Mouse (Mus musculus) heart, postnatal 0 days (tissue): ENCODE measurements around the gene Creld2. TPM values are rescaled to one million over a fixed set of nuclear protein-coding genes. Genes with fewer than 3 reads are reported as not detected.

Experiments
- ATAC-seq: fragments of 200-750 bp; cut with Nextera tagmentation; 2 replicates; pipeline ENCODE4 v1.8.0; 2017; ENCODE audit warnings: low read depth, moderate number of reproducible peaks, moderate library complexity; ENCODE audit not compliant: insufficient read depth
- DNase-seq: peaks from one replicate; pipeline ENCODE4 v3.0.0-alpha.2; 2016; ENCODE audit warnings: low spot score
- H3K27ac ChIP-seq: fragments of 300-500 bp; sonication (generic); 2 replicates; pipeline ENCODE4 v1.5.1; 2014; ENCODE audit warnings: low read depth, mild to moderate bottlenecking
- H3K27me3 ChIP-seq: fragments of 300-500 bp; sonication (generic); 2 replicates; pipeline ENCODE4 v1.6.1; 2014; ENCODE audit warnings: low read length, mixed read lengths; ENCODE audit not compliant: control insufficient read depth, insufficient read depth
- H3K36me3 ChIP-seq: fragments of 300-500 bp; sonication (generic); replicated peaks from 2 replicates; pipeline ENCODE4 v1.6.1; 2014; ENCODE audit warnings: low read length, mixed read lengths; ENCODE audit not compliant: control insufficient read depth, insufficient read depth
- H3K4me1 ChIP-seq: fragments of 300-500 bp; sonication (generic); 2 replicates; pipeline ENCODE4 v1.6.1; 2014; ENCODE audit warnings: antibody characterized with exemption; ENCODE audit not compliant: control insufficient read depth, insufficient read depth
- H3K4me2 ChIP-seq: fragments of 300-500 bp; sonication (generic); 2 replicates; pipeline ENCODE4 v1.6.1; 2014; ENCODE audit warnings: low read depth, mild to moderate bottlenecking, low read length, moderate library complexity
- H3K4me3 ChIP-seq: fragments of 300-500 bp; sonication (generic); 2 replicates; pipeline ENCODE4 v1.5.1; 2014; ENCODE audit warnings: low read depth, low read length
- H3K9ac ChIP-seq: fragments of 300-500 bp; sonication (generic); replicated peaks from 2 replicates; pipeline ENCODE4 v1.6.1; 2014; ENCODE audit warnings: low read depth, low read length, mixed read lengths
- H3K9me3 ChIP-seq: fragments of 300-500 bp; sonication (generic); replicated peaks from 2 replicates; pipeline ENCODE4 v1.6.1; 2016; ENCODE audit warnings: low read length; ENCODE audit not compliant: control insufficient read depth
- CTCF ChIP-seq: IDR thresholded peaks from 2 replicates; pipeline ENCODE4 v1.5.1; 2016; ENCODE audit warnings: antibody characterized with exemption, control low read depth, low read depth
- EP300 ChIP-seq: IDR thresholded peaks from 2 replicates; pipeline ENCODE4 v1.6.1; 2016; ENCODE audit warnings: antibody characterized with exemption, low read depth
- WGBS: fragments of 180-500 bp; shearing (Covaris S2); extraction: QIAGEN DNeasy Blood & Tissue Kit; methylation state at CpG from one replicate; pipeline ENCODE4 v1.1.7; 2014; 5-methylcytosine and 5-hydroxymethylcytosine counted together
- polyA plus RNA-seq: library from polyadenylated mRNA; unstranded; fragments of >200 nt; fragmentation: Nextera tagmentation; extraction: Ambion mirVana; gene quantifications from 2 replicates; pipeline ENCODE4 v1.2.1, GENCODE M21; 2015
- total RNA-seq: library from RNA; depleted of rRNA; stranded (reverse); fragments of >200 nt; gene quantifications from 2 replicates; pipeline ENCODE4 v1.2.3, GENCODE M21; 2014; ENCODE audit warnings: low replicate concordance

The Creld2 gene
- total and polyA plus RNA-seq, 2 experiments from 2014 or later = 23.3 to 26.3 TPM

DNA sequence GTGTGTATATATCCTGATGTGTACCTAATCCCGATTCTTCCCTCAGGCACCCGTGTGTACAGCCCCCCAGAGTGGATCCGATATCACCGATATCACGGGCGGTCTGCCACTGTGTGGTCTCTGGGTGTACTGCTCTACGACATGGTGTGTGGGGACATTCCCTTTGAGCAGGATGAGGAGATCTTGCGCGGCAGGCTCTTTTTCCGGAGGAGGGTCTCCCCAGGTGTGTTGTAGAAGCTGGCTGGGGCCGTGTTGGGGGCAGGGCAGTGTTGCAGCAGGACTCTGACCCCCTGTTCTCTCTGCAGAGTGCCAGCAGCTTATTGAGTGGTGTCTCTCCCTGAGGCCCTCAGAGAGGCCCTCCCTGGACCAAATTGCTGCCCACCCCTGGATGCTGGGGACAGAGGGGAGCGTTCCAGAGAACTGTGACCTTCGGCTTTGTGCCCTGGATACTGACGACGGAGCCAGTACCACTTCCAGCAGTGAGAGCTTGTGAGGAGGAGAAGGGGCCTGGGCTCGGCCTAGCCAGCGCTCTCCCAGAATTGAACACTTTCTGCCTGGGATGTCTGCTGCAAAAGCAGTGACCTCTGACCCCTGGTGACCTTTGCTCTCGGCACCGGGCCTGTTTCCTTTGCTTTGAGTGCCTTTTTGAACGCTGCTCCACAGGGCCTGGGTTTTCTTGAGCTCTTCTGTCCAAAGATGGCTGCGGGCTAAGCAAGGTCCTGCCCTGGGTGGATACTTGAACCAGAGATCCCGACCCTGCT lies 45.0 kb downstream of the Creld2 start:
- H3K27ac ChIP-seq = peak overlapping the region; percentile 97
- peak overlapping the region; percentile 97 for H3K4me3 ChIP-seq
- peak overlapping the region; percentile 79 for H3K4me2 ChIP-seq
- peaks cover 26% of the 10 kb centered on the region for H3K36me3 ChIP-seq
- peaks cover 55% of the 10 kb centered on the region for H3K4me1 ChIP-seq
- DNase-seq (no peak), ATAC-seq (no peak)
- H3K9ac ChIP-seq = peak overlapping the region; percentile 96
- no peaks in the 10 kb centered on the region for H3K9me3 ChIP-seq
- TF ChIP-seq CTCF = no peak
- 0 out of 2 replicates have a peak, but pooled peaks have one; percentile 7 for TF ChIP-seq EP300
- H3K27me3 ChIP-seq = no peaks in the 10 kb centered on the region
- WGBS = 19% methylated on average over 22 of the region's 22 CpGs

GRCm38 (mm10) chr15:88865061-88865460 lies 45.6 kb downstream of the Creld2 start:
- H3K36me3 ChIP-seq = peaks cover 26% of the 10 kb centered on the region
- peaks cover 56% of the 10 kb centered on the region for H3K4me1 ChIP-seq
- H3K27me3 ChIP-seq = no peaks in the 10 kb centered on the region
- no peak for DNase-seq
- no peak for TF ChIP-seq CTCF
- TF ChIP-seq EP300 = no peak
- peak overlapping the region; percentile 79 for H3K4me2 ChIP-seq
- H3K27ac ChIP-seq = peak overlapping the region; percentile 97
- WGBS = 61% methylated on average over 14 of the region's 14 CpGs
- no peak for ATAC-seq
- H3K9ac ChIP-seq = 0 out of 2 replicates have a peak overlapping the region, but pooled peaks have one; percentile 96
- peak overlapping the region; percentile 97 for H3K4me3 ChIP-seq
- no peaks in the 10 kb centered on the region for H3K9me3 ChIP-seq

GRCm38 (mm10) chr15:88865888-88866695 lies 46.6 kb downstream of the Creld2 start:
- Histone ChIP-seq H3K27ac (peak overlapping the region; percentile 97), H3K9ac (no peak overlapping the region), H3K36me3 (peaks cover 26% of the 10 kb centered on the region), H3K9me3 (no peaks in the 10 kb centered on the region), H3K4me3 (no peak overlapping the region), H3K4me1 (peaks cover 55% of the 10 kb centered on the region), H3K27me3 (no peaks in the 10 kb centered on the region), H3K4me2 (peak overlapping the region; percentile 79)
- DNase-seq (no peak), ATAC-seq (no peak)
- no peak for TF ChIP-seq CTCF
- TF ChIP-seq EP300 = no peak
- WGBS = 49% methylated on average over 4 of the region's 4 CpGs

- no peak for TF ChIP-seq CTCF
- no peak for TF ChIP-seq EP300
- no peak overlapping the region for H3K4me3 ChIP-seq
- H3K27me3 ChIP-seq = no peaks in the 10 kb centered on the region
- ATAC-seq (no peak), DNase-seq (no peak)
- H3K9me3 ChIP-seq = no peaks in the 10 kb centered on the region
- H3K27ac ChIP-seq = peak overlapping the region; percentile 97
- peaks cover 26% of the 10 kb centered on the region for H3K36me3 ChIP-seq
- WGBS = 5% methylated on average over 7 of the region's 7 CpGs
- peaks cover 49% of the 10 kb centered on the region for H3K4me1 ChIP-seq
- peak overlapping the region; percentile 79; the same call in 1 of the 2 replicates for H3K4me2 ChIP-seq
- H3K9ac ChIP-seq = peak overlapping the region; percentile 31; the same call in 1 of the 2 replicates
Observed at GRCm38 (mm10) chr15:88866934-88867356, 47.5 kb downstream of the Creld2 start.

- Histone ChIP-seq H3K36me3 (peaks cover 26% of the 10 kb centered on the region), H3K27ac (peak overlapping the region; percentile 97), H3K4me3 (no peak overlapping the region), H3K4me1 (peaks cover 49% of the 10 kb centered on the region), H3K27me3 (no peaks in the 10 kb centered on the region), H3K9me3 (no peaks in the 10 kb centered on the region), H3K9ac (0 out of 2 replicates have a peak overlapping the region, but pooled peaks have one; percentile 31), H3K4me2 (peak overlapping the region; percentile 79)
- WGBS = 3% methylated on average over 5 of the region's 5 CpGs
- peak; percentile 64 for ATAC-seq
- TF ChIP-seq EP300 (peak; percentile 93), CTCF (no peak)
- DNase-seq = peak; percentile 94
Observed at GRCm38 (mm10) chr15:88867368-88868023, 48.0 kb downstream of the Creld2 start.
